Mouse (Mus musculus) spleen, adult 2 months (tissue): ENCODE data around the gene Shank1.

Experiments used
- CTCF ChIP-seq: fragments of 200-500 bp; IDR thresholded peaks from 2 replicates; pipeline ENCODE4 v1.5.1; 2011; ENCODE audit warnings: mild to moderate bottlenecking, inconsistent platforms; ENCODE audit not compliant: insufficient read depth, insufficient read length, insufficient replicate concordance; ENCODE audit errors: extremely low read depth
- POLR2A ChIP-seq: fragments of 200-500 bp; IDR thresholded peaks from 2 replicates; pipeline ENCODE4 v1.6.1; 2011; ENCODE audit warnings: low read depth, low read length, inconsistent platforms

DNA sequence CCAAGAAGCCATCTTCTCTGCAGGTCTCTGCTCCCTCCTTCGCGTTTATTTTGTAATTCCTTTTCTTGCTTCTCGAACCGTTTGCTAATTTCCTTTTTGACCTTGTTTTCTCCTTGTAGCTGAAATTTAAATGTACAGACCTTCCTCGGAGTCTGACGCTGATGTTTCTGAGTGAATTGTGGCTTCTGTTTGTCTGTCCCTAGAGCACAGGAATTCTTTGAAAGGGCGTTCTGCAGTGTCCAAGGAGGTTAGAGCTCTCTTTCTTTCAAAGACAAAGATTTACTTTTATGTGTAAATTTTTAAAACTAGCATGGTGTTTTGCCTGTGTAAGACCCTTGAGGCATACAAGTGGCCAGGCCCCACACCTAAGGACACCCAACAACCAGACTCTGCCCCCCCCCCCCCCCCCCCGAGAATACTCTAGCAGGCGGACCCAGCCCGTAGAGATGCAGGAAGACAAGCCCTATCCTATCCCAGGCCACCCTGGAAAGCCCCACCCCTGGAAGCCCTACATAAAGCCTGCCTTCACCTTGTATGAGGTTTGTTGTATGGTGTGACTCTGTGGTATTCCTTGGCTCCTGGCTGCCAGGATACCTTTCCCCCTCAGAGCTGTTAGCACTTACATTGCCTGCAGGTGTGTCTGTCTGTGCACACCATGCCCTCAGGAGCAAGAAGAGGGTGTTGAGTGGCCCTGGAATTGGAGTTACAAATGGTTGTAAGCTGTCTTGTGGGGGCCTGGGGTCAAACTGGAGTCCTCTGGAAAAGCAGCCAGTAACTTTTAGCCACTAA lies 33.4 kb upstream of the Shank1 start:
- TF ChIP-seq CTCF = no peak
- TF ChIP-seq POLR2A = no peak
